Mouse (Mus musculus): ENCODE data around the gene Dhx58. TPM values are rescaled to one million over a fixed set of nuclear protein-coding genes. Genes with fewer than 3 reads are reported as not detected.
"Not testable (repeated sequence)": the region's sequence is repeated elsewhere in the genome, so short reads cannot be mapped to it uniquely, and the experiment has no call there.

Gene Dhx58
- polyA plus RNA-seq, 1 experiment: 15.1 TPM

DNA sequence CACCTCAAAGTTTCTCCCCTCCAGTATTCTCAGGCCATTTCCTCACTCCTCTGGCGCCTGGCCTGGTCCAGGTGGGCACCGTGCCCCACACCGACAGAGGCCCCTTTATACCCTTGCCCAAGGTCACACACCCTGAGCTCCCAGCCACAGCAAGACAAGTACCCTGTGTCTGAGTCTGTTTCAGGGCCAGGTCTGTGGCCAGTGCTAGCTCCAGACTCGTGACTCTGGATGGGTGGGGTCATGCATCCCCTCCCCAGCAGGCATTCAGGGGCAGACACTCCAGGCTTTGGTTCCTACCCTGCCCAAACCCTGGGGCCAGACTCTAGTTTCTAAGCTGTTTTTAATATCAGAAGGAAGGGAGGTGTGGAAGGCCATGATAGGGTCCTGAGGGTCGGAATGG is 22.2 kb downstream of the Dhx58 start:
- TF ChIP-seq POLR2A (IDR thresholded peaks at IDR 0.05; ENCODE audit: low read depth, low read length) (no peak), CTCF (IDR thresholded peaks at IDR 0.05; ENCODE audit: extremely low read depth, insufficient read depth, insufficient read length, insufficient replicate concordance) (no peak)
- no peaks in the 10 kb centered on the region for H3K36me3 ChIP-seq (ENCODE audit: control insufficient read depth, insufficient read depth, low read length)
- no peak for DNase-seq (ENCODE audit: low read depth in 1 of 2, low spot score in 2 of 2)
- WGBS: 88% methylated on average over 5 of the region's 5 CpGs
- H3K4me3 ChIP-seq (ENCODE audit: extremely low read depth, insufficient read depth, insufficient read length): no peak overlapping the region
- no peak overlapping the region for H3K27ac ChIP-seq (ENCODE audit: insufficient read depth, low read length)
- peaks cover 1% of the 10 kb centered on the region; the same call in 1 of the 2 replicates for H3K27me3 ChIP-seq (ENCODE audit: control insufficient read depth, insufficient read depth, low read length)
- no peaks in the 10 kb centered on the region for H3K4me1 ChIP-seq (ENCODE audit: control insufficient read depth, insufficient read depth, insufficient read length)

DNA sequence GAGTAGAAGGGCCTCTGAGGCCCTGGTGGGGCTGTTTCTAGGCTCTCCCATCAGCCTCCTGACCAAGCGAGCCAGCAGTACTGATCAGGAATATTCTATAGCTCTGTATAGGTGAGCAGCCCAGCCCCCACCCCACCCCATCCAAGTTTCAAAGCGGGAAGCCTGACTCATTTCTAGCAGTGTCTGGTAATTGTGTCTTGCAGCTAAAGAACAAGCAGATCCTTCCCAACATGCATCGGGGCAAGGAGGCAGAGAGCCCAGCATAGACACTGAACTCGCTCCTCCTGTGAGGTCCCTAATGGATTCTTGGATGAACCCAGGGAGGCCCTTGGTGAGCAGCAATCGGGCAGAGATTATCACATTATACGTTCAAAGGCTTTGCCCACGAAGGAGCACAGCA is 26.3 kb downstream of the Dhx58 start:
- TF ChIP-seq POLR2A (IDR thresholded peaks at IDR 0.05; ENCODE audit: low read depth, low read length) (no peak), CTCF (IDR thresholded peaks at IDR 0.05; ENCODE audit: extremely low read depth, insufficient read depth, insufficient read length, insufficient replicate concordance) (no peak)
- peaks cover 1% of the 10 kb centered on the region; the same call in 1 of the 2 replicates for H3K27me3 ChIP-seq (ENCODE audit: control insufficient read depth, insufficient read depth, low read length)
- no peaks in the 10 kb centered on the region for H3K4me1 ChIP-seq (ENCODE audit: control insufficient read depth, insufficient read depth, insufficient read length)
- no peaks in the 10 kb centered on the region for H3K36me3 ChIP-seq (ENCODE audit: control insufficient read depth, insufficient read depth, low read length)
- no peak overlapping the region for H3K4me3 ChIP-seq (ENCODE audit: extremely low read depth, insufficient read depth, insufficient read length)
- no peak overlapping the region for H3K27ac ChIP-seq (ENCODE audit: insufficient read depth, low read length)
- 79% methylated on average over 7 of the region's 7 CpGs for WGBS
- no peak for DNase-seq (ENCODE audit: low read depth in 1 of 2, low spot score in 2 of 2)

DNA sequence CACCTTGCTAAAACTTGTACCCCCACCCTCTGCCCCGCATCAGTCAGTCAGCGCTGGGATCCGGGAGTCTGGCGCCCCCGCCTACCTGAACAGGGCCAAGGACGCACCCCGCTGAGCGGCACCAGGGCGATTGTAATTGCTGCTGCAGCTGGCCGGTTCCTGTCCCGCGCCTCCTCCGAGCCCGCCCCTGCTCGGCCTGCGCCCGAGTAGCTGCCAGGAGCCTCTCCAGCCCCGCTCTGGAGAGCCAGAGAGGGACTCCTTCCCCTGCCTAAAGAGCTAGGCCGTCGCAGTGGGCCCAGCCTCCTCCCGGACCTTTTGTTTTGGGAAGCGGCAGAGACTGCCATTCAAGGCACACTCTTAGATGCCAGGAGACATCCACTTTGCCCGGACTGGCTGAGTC is 30.9 kb downstream of the Dhx58 start:
- no peak for TF ChIP-seq CTCF (IDR thresholded peaks at IDR 0.05; ENCODE audit: extremely low read depth, insufficient read depth, insufficient read length, insufficient replicate concordance)
- TF ChIP-seq POLR2A (IDR thresholded peaks at IDR 0.05; ENCODE audit: low read depth, low read length): no peak
- no peak for DNase-seq (ENCODE audit: low read depth in 1 of 2, low spot score in 2 of 2)
- Histone ChIP-seq H3K36me3 (ENCODE audit: control insufficient read depth, insufficient read depth, low read length) (no peaks in the 10 kb centered on the region), H3K27ac (ENCODE audit: insufficient read depth, low read length) (no peak overlapping the region), H3K4me3 (ENCODE audit: extremely low read depth, insufficient read depth, insufficient read length) (no peak overlapping the region), H3K27me3 (ENCODE audit: control insufficient read depth, insufficient read depth, low read length) (peaks cover 1% of the 10 kb centered on the region; the same call in 1 of the 2 replicates), H3K4me1 (ENCODE audit: control insufficient read depth, insufficient read depth, insufficient read length) (no peaks in the 10 kb centered on the region)
- 23% methylated on average over 23 of the region's 23 CpGs for WGBS

- DNase-seq (ENCODE audit: low read depth in 1 of 2, low spot score in 2 of 2): no peak
- WGBS: 73% methylated on average over 2 of the region's 2 CpGs
- TF ChIP-seq POLR2A (IDR thresholded peaks at IDR 0.05; ENCODE audit: low read depth, low read length) (no peak), CTCF (IDR thresholded peaks at IDR 0.05; ENCODE audit: extremely low read depth, insufficient read depth, insufficient read length, insufficient replicate concordance) (no peak)
- Histone ChIP-seq H3K4me3 (ENCODE audit: extremely low read depth, insufficient read depth, insufficient read length) (no peak overlapping the region), H3K27ac (ENCODE audit: insufficient read depth, low read length) (no peak overlapping the region), H3K36me3 (ENCODE audit: control insufficient read depth, insufficient read depth, low read length) (no peaks in the 10 kb centered on the region), H3K4me1 (ENCODE audit: control insufficient read depth, insufficient read depth, insufficient read length) (no peaks in the 10 kb centered on the region), H3K27me3 (ENCODE audit: control insufficient read depth, insufficient read depth, low read length) (no peaks in the 10 kb centered on the region; the same call in 1 of the 2 replicates)
These were observed 32.1 kb downstream of the Dhx58 start for GRCm38 (mm10) chr11:100671956-100672355.

DNA sequence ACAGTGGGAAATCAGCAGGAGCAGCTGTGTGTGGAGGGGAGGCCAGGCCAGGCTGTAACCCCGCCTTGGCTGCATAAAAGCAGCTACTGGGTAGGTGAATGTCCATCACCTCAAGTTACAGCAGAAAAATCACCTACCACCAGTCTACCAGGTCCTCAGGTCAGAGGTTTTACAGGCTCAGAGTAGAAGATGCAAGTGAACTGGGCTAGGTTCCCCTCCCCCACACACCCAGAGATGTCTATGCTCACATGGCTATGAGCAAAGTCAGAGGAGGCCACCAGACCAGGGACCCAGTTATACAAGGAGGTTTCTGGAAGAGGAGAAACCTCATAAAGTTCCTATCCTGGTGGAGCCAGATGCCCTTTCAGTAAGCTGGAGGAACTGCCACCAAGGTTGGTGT is 33.0 kb downstream of the Dhx58 start:
- 83% methylated on average over 1 of the region's 1 CpGs for WGBS
- no peak for DNase-seq (ENCODE audit: low read depth in 1 of 2, low spot score in 2 of 2)
- Histone ChIP-seq H3K27me3 (ENCODE audit: control insufficient read depth, insufficient read depth, low read length) (no peaks in the 10 kb centered on the region; the same call in 1 of the 2 replicates), H3K36me3 (ENCODE audit: control insufficient read depth, insufficient read depth, low read length) (no peaks in the 10 kb centered on the region), H3K27ac (ENCODE audit: insufficient read depth, low read length) (no peak overlapping the region), H3K4me1 (ENCODE audit: control insufficient read depth, insufficient read depth, insufficient read length) (no peaks in the 10 kb centered on the region), H3K4me3 (ENCODE audit: extremely low read depth, insufficient read depth, insufficient read length) (no peak overlapping the region)
- TF ChIP-seq CTCF (IDR thresholded peaks at IDR 0.05; ENCODE audit: extremely low read depth, insufficient read depth, insufficient read length, insufficient replicate concordance) (no peak), POLR2A (IDR thresholded peaks at IDR 0.05; ENCODE audit: low read depth, low read length) (no peak)

DNA sequence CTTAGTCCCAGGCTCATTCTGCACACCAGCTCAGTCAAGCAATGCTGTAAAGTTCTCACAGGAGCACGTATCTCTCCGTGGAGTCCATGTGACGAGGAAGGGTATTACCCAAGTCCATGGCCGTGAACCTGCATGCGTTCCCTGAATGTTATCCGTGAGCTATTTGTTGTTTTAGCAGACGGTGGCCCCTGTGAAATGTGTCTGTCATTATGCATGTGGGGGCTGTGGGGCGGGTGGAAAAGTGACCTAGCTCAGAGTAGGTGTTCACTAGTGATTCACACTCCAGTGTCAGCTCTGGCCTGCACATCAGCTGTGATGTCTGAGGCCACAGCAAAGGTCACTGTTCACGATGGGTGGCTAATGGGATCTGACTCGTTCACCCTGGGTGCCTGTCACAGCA is 44.3 kb downstream of the Dhx58 start:
- TF ChIP-seq CTCF (IDR thresholded peaks at IDR 0.05; ENCODE audit: extremely low read depth, insufficient read depth, insufficient read length, insufficient replicate concordance) (no peak), POLR2A (IDR thresholded peaks at IDR 0.05; ENCODE audit: low read depth, low read length) (no peak)
- no peaks in the 10 kb centered on the region for H3K27me3 ChIP-seq (ENCODE audit: control insufficient read depth, insufficient read depth, low read length)
- no peak overlapping the region for H3K4me3 ChIP-seq (ENCODE audit: extremely low read depth, insufficient read depth, insufficient read length)
- no peaks in the 10 kb centered on the region for H3K4me1 ChIP-seq (ENCODE audit: control insufficient read depth, insufficient read depth, insufficient read length)
- no peaks in the 10 kb centered on the region for H3K36me3 ChIP-seq (ENCODE audit: control insufficient read depth, insufficient read depth, low read length)
- no peak overlapping the region for H3K27ac ChIP-seq (ENCODE audit: insufficient read depth, low read length)
- no peak for DNase-seq (ENCODE audit: low read depth in 1 of 2, low spot score in 2 of 2)
- 91% methylated on average over 10 of the region's 10 CpGs for WGBS

DNA sequence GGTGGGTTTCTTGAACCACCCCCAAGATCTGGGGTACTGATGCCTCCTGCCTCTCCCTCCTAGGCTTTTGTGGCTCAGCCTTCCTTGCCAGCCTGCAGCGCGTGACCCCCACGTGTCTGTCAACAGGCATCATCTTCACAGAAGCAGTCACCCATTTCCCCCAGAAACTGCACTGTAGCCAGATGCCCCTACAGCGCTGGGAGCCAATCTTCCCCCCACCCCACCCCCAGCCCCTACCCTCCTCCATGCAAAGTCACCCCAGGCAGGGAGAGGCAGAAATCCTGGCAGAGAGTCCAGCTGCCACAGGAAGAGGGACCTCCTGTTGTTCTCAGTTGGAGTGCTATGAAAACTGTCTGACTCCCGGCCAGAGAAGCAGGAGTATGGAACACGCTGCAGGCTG is 47.6 kb downstream of the Dhx58 start:
- H3K27ac ChIP-seq (ENCODE audit: insufficient read depth, low read length): no peak overlapping the region
- H3K27me3 ChIP-seq (ENCODE audit: control insufficient read depth, insufficient read depth, low read length): no peaks in the 10 kb centered on the region
- no peaks in the 10 kb centered on the region for H3K36me3 ChIP-seq (ENCODE audit: control insufficient read depth, insufficient read depth, low read length)
- H3K4me1 ChIP-seq (ENCODE audit: control insufficient read depth, insufficient read depth, insufficient read length): no peaks in the 10 kb centered on the region
- 44% methylated on average over 6 of the region's 6 CpGs for WGBS
- no peak for DNase-seq (ENCODE audit: low read depth in 1 of 2, low spot score in 2 of 2)
- H3K4me3 ChIP-seq (ENCODE audit: extremely low read depth, insufficient read depth, insufficient read length): no peak overlapping the region
- TF ChIP-seq CTCF (IDR thresholded peaks at IDR 0.05; ENCODE audit: extremely low read depth, insufficient read depth, insufficient read length, insufficient replicate concordance): no peak
- no peak for TF ChIP-seq POLR2A (IDR thresholded peaks at IDR 0.05; ENCODE audit: low read depth, low read length)

- H3K27ac ChIP-seq (ENCODE audit: insufficient read depth, low read length): not testable (repeated sequence)
These were observed 48.5 kb downstream of the Dhx58 start for GRCm38 (mm10) chr11:100655589-100655988.

More at GRCm38 (mm10) chr11:100655589-100655988, 48.5 kb downstream of the Dhx58 start:
- H3K27me3 ChIP-seq (ENCODE audit: control insufficient read depth, insufficient read depth, low read length); DNase-seq (ENCODE audit: low read depth in 1 of 2, low spot score in 2 of 2); H3K36me3 ChIP-seq (ENCODE audit: control insufficient read depth, insufficient read depth, low read length); H3K4me1 ChIP-seq (ENCODE audit: control insufficient read depth, insufficient read depth, insufficient read length); H3K4me3 ChIP-seq (ENCODE audit: extremely low read depth, insufficient read depth, insufficient read length): not testable (repeated sequence)
- 44% methylated on average over 3 of the region's 3 CpGs for WGBS

Data from spleen, adult 2 months (tissue).